Mouse (Mus musculus): ENCODE measurements at regions not wholly inside any gene's neighbourhood (a gene's known extent, or its start where the extent isn't known, plus 50 kb on each side); places are given as distances from the start of the nearest gene placed in this dataset.

GRCm38 (mm10) chr2:147984547-147985260 lies 62.1 kb downstream of the Foxa2 start:
- TF ChIP-seq POLR2A (IDR thresholded peaks at IDR 0.05; ENCODE audit: borderline replicate concordance, control insufficient read depth, low read depth, low read length), result no peak
- TF ChIP-seq CTCF (IDR thresholded peaks at IDR 0.05; ENCODE audit: control insufficient read depth, insufficient read depth, low read length), result no peak
